Mouse (Mus musculus): Measurements from ENCODE around the gene Sult2b1. TPM values are rescaled to one million over a fixed set of nuclear protein-coding genes. Genes with fewer than 3 reads are reported as not detected.

Gene Sult2b1
- polyA plus RNA-seq, 1 experiment from 2014 or later, result 1.5 TPM

- peaks cover 57% of the 10 kb centered on the region for H3K4me1 ChIP-seq
- H3K27me3 ChIP-seq (ENCODE audit: low read depth, poor library complexity, severe bottlenecking), result peaks cover 27% of the 10 kb centered on the region
- under 1% methylated on average over 38 of the region's 38 CpGs for WGBS
- H3K36me3 ChIP-seq, result peaks cover 19% of the 10 kb centered on the region
- peak within 1 kb of the TSS; percentile 94 for H3K27ac ChIP-seq (replicated peaks)
- H3K4me3 ChIP-seq, result peak within 1 kb of the TSS; percentile 95
- peak; percentile 80 for DNase-seq (ENCODE audit: low spot score)
- H3K9me3 ChIP-seq (replicated peaks), result no peaks in the 10 kb centered on the region
These were observed 868 bp downstream of the Sult2b1 start, which contains the start of gene Lmtk3 for GRCm38 (mm10) chr7:45783511-45784091. Gene Lmtk3, plus strand, starts transcription at chr7:45783738.

- Histone ChIP-seq H3K9me3 (replicated peaks) (no peaks in the 10 kb centered on the region), H3K27ac (replicated peaks) (no peak overlapping the region), H3K4me3 (no peak overlapping the region), H3K4me1 (peaks cover 52% of the 10 kb centered on the region), H3K36me3 (peaks cover 6% of the 10 kb centered on the region; the same call in 1 of the 2 replicates), H3K27me3 (ENCODE audit: low read depth, poor library complexity, severe bottlenecking) (peaks cover 26% of the 10 kb centered on the region)
- no peak for DNase-seq (ENCODE audit: low spot score)
- 71% methylated on average over 4 of the region's 4 CpGs for WGBS
These were observed 2.2 kb downstream of the Sult2b1 start for GRCm38 (mm10) chr7:45782271-45782670.

- 24% methylated on average over 22 of the region's 22 CpGs for WGBS
- Histone ChIP-seq H3K27ac (replicated peaks) (peak overlapping the region; percentile 19; the same call in 1 of the 2 replicates), H3K4me3 (peak overlapping the region; percentile 29), H3K36me3 (no peaks in the 10 kb centered on the region), H3K4me1 (peaks cover 22% of the 10 kb centered on the region), H3K9me3 (replicated peaks) (no peaks in the 10 kb centered on the region), H3K27me3 (ENCODE audit: low read depth, poor library complexity, severe bottlenecking) (peaks cover 18% of the 10 kb centered on the region)
- DNase-seq (ENCODE audit: low spot score), result no peak
These were observed 5.3 kb downstream of the Sult2b1 start for GRCm38 (mm10) chr7:45779081-45779641.

- no peak overlapping the region for H3K27ac ChIP-seq (replicated peaks)
- no peaks in the 10 kb centered on the region for H3K36me3 ChIP-seq
- no peak overlapping the region for H3K4me3 ChIP-seq
- no peaks in the 10 kb centered on the region for H3K9me3 ChIP-seq (replicated peaks)
- no peak for DNase-seq (ENCODE audit: low spot score)
- peaks cover 11% of the 10 kb centered on the region for H3K4me1 ChIP-seq
- WGBS, result 82% methylated on average over 7 of the region's 7 CpGs
- H3K27me3 ChIP-seq (ENCODE audit: low read depth, poor library complexity, severe bottlenecking), result peaks cover 8% of the 10 kb centered on the region; the same call in 1 of the 2 replicates
These were observed 9.2 kb downstream of the Sult2b1 start for GRCm38 (mm10) chr7:45775237-45775636.

GRCm38 (mm10) chr7:45771101-45771500 is 13.4 kb downstream of the Sult2b1 start:
- Histone ChIP-seq H3K9me3 (replicated peaks) (no peaks in the 10 kb centered on the region), H3K4me3 (no peak overlapping the region), H3K27me3 (ENCODE audit: low read depth, poor library complexity, severe bottlenecking) (no peaks in the 10 kb centered on the region), H3K27ac (replicated peaks) (no peak overlapping the region), H3K4me1 (no peaks in the 10 kb centered on the region), H3K36me3 (no peaks in the 10 kb centered on the region)
- DNase-seq (ENCODE audit: low spot score), result no peak
- WGBS, result 63% methylated on average over 4 of the region's 4 CpGs

GRCm38 (mm10) chr7:45770427-45771082 is 13.9 kb downstream of the Sult2b1 start:
- DNase-seq (ENCODE audit: low spot score), result no peak

GRCm38 (mm10) chr7:45767500-45767899 is 17.0 kb downstream of the Sult2b1 start:
- Histone ChIP-seq H3K27ac (replicated peaks) (no peak overlapping the region), H3K36me3 (no peaks in the 10 kb centered on the region), H3K27me3 (ENCODE audit: low read depth, poor library complexity, severe bottlenecking) (no peaks in the 10 kb centered on the region), H3K4me1 (no peaks in the 10 kb centered on the region), H3K4me3 (no peak overlapping the region), H3K9me3 (replicated peaks) (no peaks in the 10 kb centered on the region)
- DNase-seq (ENCODE audit: low spot score), result no peak
- WGBS, result 92% methylated on average over 6 of the region's 6 CpGs

More at GRCm38 (mm10) chr7:45770427-45771082, 13.9 kb downstream of the Sult2b1 start:
- Histone ChIP-seq H3K36me3 (no peaks in the 10 kb centered on the region), H3K27ac (replicated peaks) (no peak overlapping the region), H3K27me3 (ENCODE audit: low read depth, poor library complexity, severe bottlenecking) (no peaks in the 10 kb centered on the region), H3K4me3 (no peak overlapping the region), H3K4me1 (no peaks in the 10 kb centered on the region), H3K9me3 (replicated peaks) (no peaks in the 10 kb centered on the region)
- WGBS, result 82% methylated on average over 8 of the region's 8 CpGs

- 51% methylated on average over 7 of the region's 8 CpGs for WGBS
- H3K4me1 ChIP-seq, result no peaks in the 10 kb centered on the region
- no peak overlapping the region for H3K27ac ChIP-seq (replicated peaks)
- H3K36me3 ChIP-seq, result no peaks in the 10 kb centered on the region
- no peaks in the 10 kb centered on the region for H3K9me3 ChIP-seq (replicated peaks)
- no peak overlapping the region for H3K4me3 ChIP-seq
- no peaks in the 10 kb centered on the region for H3K27me3 ChIP-seq (ENCODE audit: low read depth, poor library complexity, severe bottlenecking)
- no peak for DNase-seq (ENCODE audit: low spot score)
These were observed 17.7 kb downstream of the Sult2b1 start for GRCm38 (mm10) chr7:45766764-45767163.

GRCm38 (mm10) chr7:45765995-45766394 is 18.5 kb downstream of the Sult2b1 start:
- WGBS, result 69% methylated on average over 8 of the region's 8 CpGs
- Histone ChIP-seq H3K4me1 (no peaks in the 10 kb centered on the region), H3K4me3 (no peak overlapping the region), H3K9me3 (replicated peaks) (no peaks in the 10 kb centered on the region), H3K27me3 (ENCODE audit: low read depth, poor library complexity, severe bottlenecking) (peaks cover under 1% of the 10 kb centered on the region; the same call in 1 of the 2 replicates), H3K27ac (replicated peaks) (no peak overlapping the region; the same call in 1 of the 2 replicates), H3K36me3 (no peaks in the 10 kb centered on the region)
- DNase-seq (ENCODE audit: low spot score), result no peak

GRCm38 (mm10) chr7:45760151-45760550 is 24.3 kb downstream of the Sult2b1 start:
- Histone ChIP-seq H3K4me1 (peaks cover 7% of the 10 kb centered on the region), H3K36me3 (no peaks in the 10 kb centered on the region), H3K27me3 (ENCODE audit: low read depth, poor library complexity, severe bottlenecking) (peaks cover 36% of the 10 kb centered on the region), H3K27ac (replicated peaks) (no peak overlapping the region), H3K4me3 (no peak overlapping the region), H3K9me3 (replicated peaks) (no peaks in the 10 kb centered on the region)
- DNase-seq (ENCODE audit: low spot score), result no peak
- 68% methylated on average over 5 of the region's 5 CpGs for WGBS

- H3K27me3 ChIP-seq (ENCODE audit: low read depth, poor library complexity, severe bottlenecking), result peaks cover 36% of the 10 kb centered on the region
- H3K27ac ChIP-seq (replicated peaks), result peak overlapping the region; percentile 69
- 10% methylated on average over 27 of the region's 27 CpGs for WGBS
- H3K4me1 ChIP-seq, result peaks cover 7% of the 10 kb centered on the region
- DNase-seq (ENCODE audit: low spot score), result no peak
- no peaks in the 10 kb centered on the region for H3K36me3 ChIP-seq
- H3K4me3 ChIP-seq, result peak overlapping the region; percentile 46
- H3K9me3 ChIP-seq (replicated peaks), result no peaks in the 10 kb centered on the region
These were observed 25.1 kb downstream of the Sult2b1 start for GRCm38 (mm10) chr7:45759400-45759799.

- no peaks in the 10 kb centered on the region for H3K9me3 ChIP-seq (replicated peaks)
- H3K36me3 ChIP-seq, result no peaks in the 10 kb centered on the region
- peaks cover 33% of the 10 kb centered on the region for H3K27me3 ChIP-seq (ENCODE audit: low read depth, poor library complexity, severe bottlenecking)
- DNase-seq (ENCODE audit: low spot score), result no peak
- H3K27ac ChIP-seq (replicated peaks), result no peak overlapping the region
- 59% methylated on average over 6 of the region's 6 CpGs for WGBS
- H3K4me3 ChIP-seq, result no peak overlapping the region
- H3K4me1 ChIP-seq, result peaks cover 7% of the 10 kb centered on the region
These were observed 28.8 kb downstream of the Sult2b1 start for GRCm38 (mm10) chr7:45755703-45756102.

- H3K4me3 ChIP-seq, result no peak overlapping the region
- H3K9me3 ChIP-seq (replicated peaks), result peaks cover 8% of the 10 kb centered on the region; the same call in 1 of the 2 replicates
- 82% methylated on average over 9 of the region's 9 CpGs for WGBS
- no peak overlapping the region for H3K27ac ChIP-seq (replicated peaks)
- no peaks in the 10 kb centered on the region for H3K27me3 ChIP-seq (ENCODE audit: low read depth, poor library complexity, severe bottlenecking)
- peaks cover 7% of the 10 kb centered on the region; the same call in 1 of the 2 replicates for H3K4me1 ChIP-seq
- no peak for DNase-seq (ENCODE audit: low spot score)
- no peaks in the 10 kb centered on the region for H3K36me3 ChIP-seq
These were observed 34.3 kb downstream of the Sult2b1 start for GRCm38 (mm10) chr7:45750162-45750561.

All from midbrain, embryonic 10.5 days (tissue).